Comparison of ENCODE assay signal across 7 mouse cellular contexts in genomic region chr4:59547136-59547889, GRCm38 (mm10). TPM values are rescaled to one million over a fixed set of nuclear protein-coding genes. Genes with fewer than 3 reads are reported as not detected.
A peak's percentile ranks its signal among the peaks of the same experiment; 100 is the strongest.
DNase-seq lines count a peak whose midpoint lies in the region; ATAC-seq lines count a peak whose summit lies in the region.

No protein-coding gene starts in this region.

- peaks cover 23% of the 10 kb centered on the region for H3K36me3 ChIP-seq in erythroblast, embryonic 14.5 days (ENCODE audit: control insufficient read depth)
- no peaks in the 10 kb centered on the region for H3K36me3 ChIP-seq in kidney, embryonic 14.5 days (ENCODE audit: control insufficient read depth, insufficient read depth, low read length)

- H3K9me3 ChIP-seq in erythroblast, embryonic 14.5 days (ENCODE audit: control insufficient read depth, low read length), result no peaks in the 10 kb centered on the region
- no peaks in the 10 kb centered on the region for H3K9me3 ChIP-seq in kidney, embryonic 14.5 days (ENCODE audit: control insufficient read depth, low read length)

- H3K27ac ChIP-seq in kidney, embryonic 14.5 days (ENCODE audit: low read depth, low read length), result peak overlapping the region; percentile 34; the same call in 1 of the 2 replicates

- peak overlapping the region; percentile 99 for H3K4me3 ChIP-seq in erythroblast, embryonic 14.5 days (replicated peaks)
- H3K4me3 ChIP-seq in kidney, embryonic 14.5 days (ENCODE audit: low read length), result peak overlapping the region; percentile 90

- H3K4me1 ChIP-seq in erythroblast, embryonic 14.5 days (ENCODE audit: control insufficient read depth), result peaks cover 59% of the 10 kb centered on the region
- peaks cover 13% of the 10 kb centered on the region for H3K4me1 ChIP-seq in kidney, embryonic 14.5 days (ENCODE audit: control insufficient read depth, insufficient read depth, low read length)

- peak overlapping the region; percentile 96 for H3K9ac ChIP-seq in kidney, embryonic 14.5 days (ENCODE audit: low read depth, low read length)

- DNase-seq in CD8-positive naive resting alpha-beta T cell, adult 2 months (ENCODE audit: low read depth in 2 of 2, low spot score in 2 of 2), result peak; percentile 15 to 34
- peak; percentile 14 for DNase-seq in Muller cell, postnatal 12 days (ENCODE audit: inconsistent ontology term)
- DNase-seq in mesoderm, embryonic 11.5 days (ENCODE audit: low read depth, low spot score), result peak; percentile 22
- peak; percentile 42 for DNase-seq in testis, postnatal 14 days (ENCODE audit: low spot score)
- DNase-seq in gastrocnemius, postnatal 25 days, result no peak

- WGBS in kidney, embryonic 14.5 days, result 10% methylated on average over 11 of the region's 11 CpGs

- no peaks in the 10 kb centered on the region for H3K27me3 ChIP-seq in erythroblast, embryonic 14.5 days (ENCODE audit: control insufficient read depth)
- no peaks in the 10 kb centered on the region for H3K27me3 ChIP-seq in kidney, embryonic 14.5 days (ENCODE audit: control insufficient read depth, insufficient read depth, low read length)

- H3K4me2 ChIP-seq in kidney, embryonic 14.5 days (replicated peaks; ENCODE audit: low read depth, low read length), result peak overlapping the region; percentile 80

- no peak for ATAC-seq in kidney, embryonic 14.5 days (ENCODE audit: low FRiP score, low TSS enrichment)

RNA-seq across cellular contexts. Expression of gene Ptbp3, which starts 1.9 kb away (rescaled TPM):
- 4.6 and 4.9 TPM in 2 replicates for polyA plus RNA-seq in erythroblast, embryonic 14.5 days (2012)
- 64.8 and 86.1 TPM in 2 replicates for polyA plus RNA-seq in kidney, embryonic 14.5 days (2014; fragmentation: Nextera tagmentation; extraction: Ambion mirVana)
- total RNA-seq in gastrocnemius, postnatal 25 days (2021), result 10 to 100 TPM in 1 of 2 experiments, 1 to 10 TPM in 1; 7.8 to 11.8 TPM

RNA-seq across cellular contexts. Expression of gene Hsdl2, which starts 34.0 kb away (rescaled TPM):
- polyA plus RNA-seq in erythroblast, embryonic 14.5 days (2012), result 0.35 and 0.37 TPM in 2 replicates
- polyA plus RNA-seq in kidney, embryonic 14.5 days (2014; fragmentation: Nextera tagmentation; extraction: Ambion mirVana), result 20.5 and 21.4 TPM in 2 replicates
- 10 to 100 TPM; 55.4 to 60.9 TPM for total RNA-seq in gastrocnemius, postnatal 25 days (2021)

Comparison
In these comparisons a context has a peak if more than half of its experiments do, and no peak if none do; other contexts are left out.
1. RNA of gene Ptbp3, which starts 1.9 kb away (polyA plus RNA-seq): 64.8 to 86.1 TPM in kidney, embryonic 14.5 days; 4.6 to 4.9 TPM in erythroblast, embryonic 14.5 days; every median in the first group is over 10 times any median in the second.
2. RNA of gene Hsdl2, which starts 34.0 kb away (polyA plus RNA-seq): 20.5 to 21.4 TPM in kidney, embryonic 14.5 days; 0.35 to 0.37 TPM in erythroblast, embryonic 14.5 days; every median in the first group is over 10 times any median in the second.